8 mouse cellular contexts compared by ENCODE assay signal in the genomic region with DNA sequence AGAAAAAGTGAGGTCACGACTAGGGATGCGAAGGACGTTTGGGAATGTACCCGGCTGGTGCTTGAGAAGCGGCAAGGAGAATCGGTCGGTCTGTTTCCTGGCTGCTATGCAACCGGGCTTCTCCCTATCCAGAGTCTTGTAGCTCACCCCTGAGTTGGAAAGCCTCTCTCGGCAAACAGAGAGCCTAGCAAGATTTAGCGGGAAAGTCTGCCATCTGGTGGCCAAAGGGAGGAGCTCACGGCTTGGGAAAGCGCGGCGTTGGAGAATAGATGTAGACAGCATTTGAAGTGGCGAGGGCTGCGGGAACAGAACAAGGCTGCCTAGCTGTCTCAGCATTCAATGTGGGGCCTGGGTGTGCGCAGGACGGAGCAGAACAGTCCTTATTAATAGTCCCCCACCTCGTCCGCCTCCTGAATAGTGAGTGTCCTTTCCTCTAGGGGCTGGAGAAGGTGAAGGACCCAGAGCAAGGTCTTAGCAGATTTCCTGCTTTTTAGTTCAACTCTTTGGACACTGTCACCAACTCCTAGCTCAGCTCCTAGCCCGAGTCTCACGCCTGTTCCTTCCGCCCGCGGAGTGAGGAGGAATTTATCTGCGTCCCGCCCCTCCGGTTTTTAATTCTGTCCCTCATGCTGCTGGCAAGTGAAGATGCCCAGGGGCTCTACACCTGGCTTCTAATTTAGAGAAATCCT. TPM values are rescaled to one million over a fixed set of nuclear protein-coding genes. Genes with fewer than 3 reads are reported as not detected.
DNase-seq lines count a peak whose midpoint lies in the region; ATAC-seq lines count a peak whose summit lies in the region.

No protein-coding gene starts in this region.

- peaks cover 23% of the 10 kb centered on the region for H3K4me1 ChIP-seq in forebrain, embryonic 16.5 days (replicated peaks; ENCODE audit: control insufficient read depth, insufficient read depth, low read length)

- H3K27me3 ChIP-seq in forebrain, embryonic 16.5 days (replicated peaks; ENCODE audit: control insufficient read depth, insufficient read depth, low read length), result no peaks in the 10 kb centered on the region

- 4% methylated on average over 28 of the region's 28 CpGs for WGBS in forebrain, embryonic 16.5 days

- peak; percentile 94 for ATAC-seq in cerebellum, adult (ENCODE audit: insufficient number of reproducible peaks, low FRiP score, low TSS enrichment)
- peak; percentile 93 for ATAC-seq in forebrain, embryonic 16.5 days

- H3K27ac ChIP-seq in forebrain, embryonic 16.5 days (ENCODE audit: low read length), result no peak overlapping the region

- H3K9ac ChIP-seq in forebrain, embryonic 16.5 days (replicated peaks; ENCODE audit: low read depth, low read length), result peak overlapping the region; percentile 4; the same call in 1 of the 2 replicates

- no peaks in the 10 kb centered on the region for H3K9me3 ChIP-seq in forebrain, embryonic 16.5 days (ENCODE audit: control insufficient read depth, low read length)

- DNase-seq in ES-CJ7 (ENCODE audit: low read depth, low spot score), result peak; percentile 93
- DNase-seq in heart, postnatal 36 days, result peak; percentile 83 to 84
- DNase-seq in layer of hippocampus, adult 18-20 months (ENCODE audit: low spot score in 2 of 2), result peak; percentile 92 to 97
- peak; percentile 88 to 90 for DNase-seq in lung, adult 18-20 months
- DNase-seq in ovary, adult 18-20 months (ENCODE audit: low spot score), result peak; percentile 70
- DNase-seq in thymus, postnatal 14 days, result peak; percentile 61

- H3K36me3 ChIP-seq in forebrain, embryonic 16.5 days (ENCODE audit: control insufficient read depth, insufficient read depth), result no peaks in the 10 kb centered on the region

- intact Hi-C loops in heart, postnatal 36 days (cut with DNase I), result loop anchor here (2.0 to 10.0 kb wide), 5 partner anchors 79 to 1159 kb away; no protein-coding TSS in a partner anchor

- H3K4me3 ChIP-seq in forebrain, embryonic 16.5 days (replicated peaks; ENCODE audit: low read length), result peak overlapping the region; percentile 23

- H3K4me2 ChIP-seq in forebrain, embryonic 16.5 days (ENCODE audit: low read length), result peak overlapping the region; percentile 46

RNA-seq across cellular contexts. Expression of gene Wwc1, which starts 21.1 kb away (rescaled TPM):
- polyA plus RNA-seq in forebrain, embryonic 16.5 days (2015; fragmentation: Nextera tagmentation; extraction: Ambion mirVana), result 10.2 and 14.9 TPM in 2 replicates
- 1 to 10 TPM; 1.0 to 2.6 TPM for total RNA-seq in heart, postnatal 36 days (2021)
- 100 to 1,000 TPM in 1 of 2 experiments, 10 to 100 TPM in 1; 99.4 to 107 TPM for total RNA-seq in layer of hippocampus, adult 18-20 months (2021)

Comparison
In these comparisons a context has a peak if more than half of its experiments do, and no peak if none do; other contexts are left out.
1. RNA of gene Wwc1, which starts 21.1 kb away (total RNA-seq): 99.4 to 107 TPM in layer of hippocampus, adult 18-20 months; 1.0 to 2.6 TPM in heart, postnatal 36 days; every median in the first group is over 10 times any median in the second.
2. Peak in every context shown above with its lines, with median percentiles within 50 percentile points of each other: DNase-seq.